Mouse (Mus musculus) neural tube, postnatal 0 days (tissue): ENCODE measurements around the gene Tlr11. TPM values are rescaled to one million over a fixed set of nuclear protein-coding genes. Genes with fewer than 3 reads are reported as not detected.

ENCODE experiments used
- polyA plus RNA-seq: library from polyadenylated mRNA; unstranded; fragments of >200 nt; fragmentation: Nextera tagmentation; extraction: Ambion mirVana; gene quantifications from 2 replicates; pipeline ENCODE4 v1.2.1, GENCODE M21; 2015

The Tlr11 gene
- not detected in 2 replicates for polyA plus RNA-seq

GRCm38 (mm10) chr14:50357593-50357992 is at the start of gene Tlr11:
TSS of gene Tlr11 (plus strand) at chr14:50357914.

GRCm38 (mm10) chr14:50326661-50327060 is 31.1 kb upstream of the Tlr11 start, which contains the start of gene Olfr734:
TSS of gene Olfr734 (minus strand) at chr14:50326761.

GRCm38 (mm10) chr14:50348796-50349195 is 8.9 kb upstream of the Tlr11 start, which contains the start of gene Olfr735:
TSS of gene Olfr735 (minus strand) at chr14:50348872.

DNA sequence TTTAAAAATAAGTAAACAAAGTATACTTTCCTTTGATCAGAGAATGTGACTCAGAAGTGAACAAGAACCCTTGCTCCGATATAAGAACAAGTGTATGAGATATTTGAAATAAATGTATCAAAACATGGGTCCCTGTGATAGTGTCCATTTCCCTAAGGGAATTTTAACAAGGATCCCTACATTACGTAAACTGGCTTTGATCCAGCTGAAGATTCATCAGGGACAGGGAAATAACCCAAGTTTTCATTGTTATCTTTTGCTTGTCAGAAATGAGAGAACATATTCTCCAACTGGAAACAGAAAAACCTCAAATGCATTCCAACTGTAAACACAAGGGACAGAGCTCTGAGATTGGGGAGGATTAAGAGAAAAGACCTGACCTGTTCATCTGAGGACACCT is 23.1 kb downstream of the Tlr11 start, which contains the start of gene Olfr736:
Olfr736 (plus strand) TSS at position 301 of the 400 bp plus-strand sequence.

DNA sequence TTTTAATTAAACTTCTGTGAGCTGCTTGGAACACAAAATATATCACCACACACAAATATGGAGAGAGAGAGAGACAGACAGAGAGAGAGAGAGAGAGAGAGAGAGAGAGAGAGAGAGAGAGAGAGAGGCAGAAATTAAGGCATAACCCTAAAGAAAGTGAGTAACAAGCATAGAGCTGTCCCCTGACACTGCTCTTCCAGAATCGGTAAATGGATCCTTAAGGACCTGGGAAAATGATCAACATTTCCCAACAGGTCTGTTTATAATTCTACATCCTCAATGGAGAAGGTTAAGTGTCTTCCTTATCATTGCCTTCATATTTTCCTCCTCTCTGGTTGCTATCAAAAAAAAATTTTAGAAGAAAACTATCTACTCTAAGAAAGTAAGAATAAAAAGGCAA is 49.6 kb downstream of the Tlr11 start, which contains the start of gene Olfr738:
Olfr738 (plus strand) TSS at position 301 of the 400 bp plus-strand sequence.

Other genes with a start within 250 kb of the Tlr11 start
- not detected in 2 replicates for gene Olfr727, start 234.7 kb upstream of the Tlr11 start, polyA plus RNA-seq
- not detected in 2 replicates for gene Olfr728, start 215.2 kb upstream of the Tlr11 start, polyA plus RNA-seq
- not detected in 2 replicates for gene Olfr729, start 205.0 kb upstream of the Tlr11 start, polyA plus RNA-seq
- gene Olfr730, start 169.7 kb upstream of the Tlr11 start, polyA plus RNA-seq, result not detected in 2 replicates
- gene Olfr731, start 116.0 kb upstream of the Tlr11 start, polyA plus RNA-seq, result not detected in 2 replicates
- not detected in 2 replicates for gene Olfr732, start 73.7 kb upstream of the Tlr11 start, polyA plus RNA-seq
- not detected in 2 replicates for gene Olfr733, start 56.4 kb upstream of the Tlr11 start, polyA plus RNA-seq
- not detected in 2 replicates for gene Olfr734, start 31.2 kb upstream of the Tlr11 start, polyA plus RNA-seq
- not detected in 2 replicates for gene Olfr735, start 9.0 kb upstream of the Tlr11 start, polyA plus RNA-seq
- gene Olfr736, start 23.2 kb downstream of the Tlr11 start, polyA plus RNA-seq, result not detected in 2 replicates
- not detected in 2 replicates for gene Olfr738, start 49.7 kb downstream of the Tlr11 start, polyA plus RNA-seq
- gene Olfr739, start 60.7 kb downstream of the Tlr11 start, polyA plus RNA-seq, result not detected in 2 replicates
- gene Olfr740, start 87.6 kb downstream of the Tlr11 start, polyA plus RNA-seq, result not detected in 2 replicates
- gene Olfr741, start 114.8 kb downstream of the Tlr11 start, polyA plus RNA-seq, result not detected in 2 replicates
- not detected in 2 replicates for gene Olfr742, start 145.7 kb downstream of the Tlr11 start, polyA plus RNA-seq
- gene Olfr743, start 163.9 kb downstream of the Tlr11 start, polyA plus RNA-seq, result not detected in 2 replicates